Mouse (Mus musculus): ENCODE data around the gene Abcf2.
"Not testable (repeated sequence)": the region's sequence is repeated elsewhere in the genome, so short reads cannot be mapped to it uniquely, and the experiment has no call there.

Abcf2 gene

GRCm38 (mm10) chr5:24586106-24586505, 8.8 kb upstream of the Abcf2 start:
- DNase-seq (ENCODE audit: low read depth), result no peak

GRCm38 (mm10) chr5:24578109-24578963, 1.1 kb upstream of the Abcf2 start:
- DNase-seq (ENCODE audit: low read depth), result peak; percentile 74

DNA sequence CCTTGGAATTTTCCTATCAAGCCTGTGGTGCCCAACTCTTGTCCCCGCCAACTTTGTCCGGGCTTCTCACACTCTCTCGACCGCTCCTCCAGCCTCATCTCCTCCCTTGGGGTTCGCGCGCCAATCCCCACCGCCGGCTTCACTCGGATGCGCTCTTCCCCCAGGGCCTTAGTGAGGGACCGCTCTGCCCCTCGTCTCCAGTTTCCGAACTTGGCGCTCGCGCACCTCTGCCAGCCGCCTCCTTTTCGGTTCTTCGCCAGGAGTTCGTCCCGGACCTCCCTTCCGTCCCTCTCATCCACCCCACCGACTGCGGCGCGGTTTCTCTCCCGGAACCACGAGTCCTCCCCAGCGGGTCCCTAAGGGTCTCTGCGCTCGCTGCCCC, 475 bp downstream of the Abcf2 start:
- DNase-seq (ENCODE audit: low read depth), result no peak

DNA sequence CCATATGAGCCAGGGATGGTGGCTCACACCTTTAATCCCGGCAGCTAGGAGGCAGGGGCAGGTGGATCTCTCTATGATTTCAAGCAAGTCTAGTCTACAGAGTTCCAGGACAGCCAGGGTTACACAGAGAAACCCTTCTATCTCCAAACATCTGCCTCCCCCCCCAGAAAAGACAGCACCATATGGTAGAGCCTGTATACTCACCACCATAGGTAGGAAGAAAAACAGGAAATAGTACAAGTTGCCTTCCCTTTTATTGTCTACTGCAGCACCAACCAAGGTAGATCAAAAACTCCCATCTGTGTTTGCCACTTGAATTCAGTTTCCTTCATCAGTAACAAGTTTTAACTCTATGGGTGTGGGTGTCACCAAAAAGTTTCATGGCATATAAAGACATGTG, 1.3 kb downstream of the Abcf2 start:
- no peak for DNase-seq (ENCODE audit: low read depth)

DNA sequence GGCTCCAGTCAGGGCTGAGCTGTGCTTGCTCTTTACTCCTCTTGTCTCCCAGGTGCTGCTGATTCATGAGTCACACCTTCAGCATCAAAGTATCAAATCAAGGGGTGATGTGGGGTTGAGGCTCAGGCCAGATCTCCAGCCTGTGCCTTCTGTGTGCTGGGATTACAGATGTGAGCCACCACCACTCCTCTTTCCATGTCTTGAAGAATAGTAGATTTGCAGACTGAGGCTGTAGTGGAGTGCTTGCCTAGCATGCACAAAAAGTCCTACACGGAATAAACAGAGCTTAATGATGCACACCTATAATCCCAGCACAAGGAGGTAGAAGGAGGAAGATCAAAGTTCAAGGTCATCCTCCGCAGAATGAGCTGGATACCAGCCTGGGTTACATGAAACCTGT, 20.6 kb downstream of the Abcf2 start, which contains the start of gene 4931409K22Rik:
TSS of gene 4931409K22Rik (minus strand) at position 101 of the 400 bp plus-strand sequence.
- DNase-seq (ENCODE audit: low read depth), result no peak

DNA sequence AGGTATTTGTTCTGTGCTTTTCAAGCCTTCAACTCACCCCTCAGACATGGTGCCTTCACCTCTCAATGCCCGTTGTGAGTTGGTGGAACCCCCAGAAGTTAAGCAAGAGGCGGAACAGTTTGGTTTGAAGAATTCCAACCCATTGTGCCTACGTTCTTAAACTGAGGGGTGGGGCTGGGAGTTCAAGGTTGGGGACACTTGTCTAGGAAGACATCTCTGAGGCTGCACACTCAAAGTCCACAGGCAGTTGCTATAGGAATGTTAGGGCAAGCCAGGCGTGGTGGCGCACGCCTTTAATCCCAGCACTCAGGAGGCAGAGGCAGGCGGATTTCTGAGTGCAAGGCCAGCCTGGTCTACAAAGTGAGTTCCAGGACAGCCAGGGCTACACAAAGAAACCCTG, 21.9 kb downstream of the Abcf2 start:
- DNase-seq (ENCODE audit: low read depth), result not testable (repeated sequence)

- DNase-seq (ENCODE audit: low read depth), result no peak
Observed at GRCm38 (mm10) chr5:24553621-24554244, 23.5 kb downstream of the Abcf2 start.

GRCm38 (mm10) chr5:24551317-24551688, 26.0 kb downstream of the Abcf2 start:
- DNase-seq (ENCODE audit: low read depth), result no peak

DNA sequence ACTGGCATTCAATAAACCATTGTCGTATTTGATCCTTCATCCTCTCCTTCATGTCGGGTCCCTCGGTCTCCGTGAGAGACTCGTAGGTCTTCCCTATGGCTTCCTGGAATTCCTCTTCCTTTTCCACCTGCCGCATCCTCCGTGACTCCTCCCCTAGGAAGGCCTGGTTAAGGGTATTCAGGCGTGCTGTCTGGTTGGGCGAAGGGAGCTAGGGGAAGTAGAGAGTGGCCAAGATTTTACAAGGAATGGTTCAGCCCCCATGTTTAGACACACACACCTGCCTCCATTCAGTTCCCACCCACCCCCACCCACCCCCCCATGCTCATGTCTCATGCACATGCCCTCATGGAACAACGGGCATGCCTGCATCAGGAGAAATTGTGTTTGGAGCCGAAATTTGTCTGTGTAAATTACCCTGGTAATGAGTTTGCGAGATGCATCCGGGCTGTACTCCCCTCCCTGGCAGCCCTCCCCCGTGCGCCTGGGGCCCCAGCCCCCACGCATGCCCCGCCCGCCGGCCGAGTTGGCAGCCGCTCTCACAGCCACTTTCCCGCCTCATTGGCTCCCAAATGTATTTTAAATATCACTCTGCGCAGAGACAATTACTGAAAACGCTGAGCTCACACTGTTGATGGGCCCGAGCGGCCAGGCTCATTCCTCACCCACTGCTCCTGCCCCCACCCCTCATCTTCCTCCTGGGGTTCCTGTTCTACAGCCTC, 26.5 kb downstream of the Abcf2 start:
- no peak for DNase-seq (ENCODE audit: low read depth)

DNA sequence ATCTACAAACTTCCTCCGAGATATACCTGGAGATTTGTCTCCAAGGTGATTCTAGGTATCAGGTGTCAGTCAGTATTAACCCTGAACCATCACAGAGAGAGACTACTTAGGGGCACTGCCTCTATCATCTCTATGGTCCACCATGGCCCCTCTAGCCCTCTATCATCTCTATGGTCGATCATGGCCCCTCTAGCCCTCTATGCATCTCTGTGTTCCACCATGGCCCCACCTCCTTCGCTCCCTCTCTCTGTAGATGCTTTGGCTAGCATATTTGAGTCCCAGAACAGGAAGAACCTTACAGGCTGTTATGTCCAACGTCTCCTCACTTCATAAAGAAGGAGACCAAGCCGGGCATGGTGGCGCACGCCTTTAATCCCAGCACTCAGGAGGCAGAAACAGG, 34.6 kb downstream of the Abcf2 start:
- DNase-seq (ENCODE audit: low read depth), result peak; percentile 48

GRCm38 (mm10) chr5:24541144-24541569, 36.1 kb downstream of the Abcf2 start:
- DNase-seq (ENCODE audit: low read depth), result no peak

DNA sequence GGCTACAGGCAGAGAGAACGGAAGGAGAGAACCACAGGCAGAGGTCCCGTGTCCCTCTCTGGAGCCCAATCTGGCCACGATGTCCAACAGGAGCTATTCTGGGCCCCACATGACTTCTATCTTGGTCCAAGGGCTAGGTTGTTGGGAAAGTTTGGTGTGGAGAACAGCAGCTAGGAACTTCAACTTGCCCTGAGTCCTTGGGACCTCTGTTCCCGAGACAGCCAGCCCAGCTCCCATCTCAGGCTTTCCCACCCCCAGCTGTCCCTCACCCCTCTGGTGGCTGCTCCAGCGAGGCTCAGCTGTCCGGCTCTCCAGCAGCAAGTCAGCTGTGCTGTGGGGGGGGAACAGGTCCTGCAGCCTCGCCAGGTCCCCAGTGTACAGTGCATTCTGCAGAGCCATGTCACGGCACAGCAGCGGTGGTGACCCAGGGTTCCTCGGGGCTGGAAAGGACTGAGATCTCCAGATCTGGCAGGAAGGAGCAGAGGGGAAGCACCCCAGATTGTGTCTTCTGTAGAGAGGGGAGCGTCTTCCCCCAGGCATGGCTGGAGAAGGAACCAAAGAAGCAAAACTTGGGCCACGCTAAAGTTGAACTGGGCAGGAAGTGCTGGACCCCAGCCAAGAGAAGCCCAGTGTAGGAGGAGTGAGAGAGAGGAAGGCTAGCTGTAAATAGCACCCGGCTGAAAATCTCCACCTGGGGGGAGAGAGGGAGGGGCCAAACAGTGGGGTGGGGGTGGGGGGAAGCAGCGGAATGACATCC, 36.7 kb downstream of the Abcf2 start, which contains the start of gene Asb10:
TSS of gene Asb10 (minus strand) at position 592 of the 757 bp plus-strand sequence.
- DNase-seq (ENCODE audit: low read depth), result peak; percentile 67

- no peak for DNase-seq (ENCODE audit: low read depth)
Observed at GRCm38 (mm10) chr5:24539571-24540296, 37.5 kb downstream of the Abcf2 start.

- no peak for DNase-seq (ENCODE audit: low read depth)
Observed at GRCm38 (mm10) chr5:24537618-24538017, 39.6 kb downstream of the Abcf2 start.

- no peak for DNase-seq (ENCODE audit: low read depth)
Observed at GRCm38 (mm10) chr5:24536511-24536910, 40.8 kb downstream of the Abcf2 start.

DNA sequence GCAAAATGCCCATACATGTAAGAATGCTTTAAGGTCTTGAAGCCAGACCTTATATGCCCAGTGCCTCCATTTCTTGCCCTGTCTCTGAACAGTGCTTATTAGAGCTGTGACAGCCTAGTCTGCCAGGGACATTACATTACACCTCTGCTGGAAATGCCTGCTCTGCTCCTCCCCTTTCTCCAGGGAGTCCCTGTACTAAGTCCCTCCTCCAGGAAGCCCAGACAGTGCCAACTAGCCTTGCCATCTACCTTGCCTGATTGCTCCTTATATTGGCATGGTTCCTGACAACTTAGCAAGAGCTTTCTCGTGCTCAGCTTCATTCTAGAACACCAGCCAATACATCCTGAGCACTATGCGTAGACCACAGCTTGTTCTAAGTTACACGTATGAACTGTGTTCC, 41.5 kb downstream of the Abcf2 start:
- DNase-seq (ENCODE audit: low read depth), result no peak

GRCm38 (mm10) chr5:24534292-24534691, 43.0 kb downstream of the Abcf2 start:
- DNase-seq (ENCODE audit: low read depth), result peak; percentile 34

GRCm38 (mm10) chr5:24533391-24533790, 43.9 kb downstream of the Abcf2 start:
- DNase-seq (ENCODE audit: low read depth), result no peak

DNA sequence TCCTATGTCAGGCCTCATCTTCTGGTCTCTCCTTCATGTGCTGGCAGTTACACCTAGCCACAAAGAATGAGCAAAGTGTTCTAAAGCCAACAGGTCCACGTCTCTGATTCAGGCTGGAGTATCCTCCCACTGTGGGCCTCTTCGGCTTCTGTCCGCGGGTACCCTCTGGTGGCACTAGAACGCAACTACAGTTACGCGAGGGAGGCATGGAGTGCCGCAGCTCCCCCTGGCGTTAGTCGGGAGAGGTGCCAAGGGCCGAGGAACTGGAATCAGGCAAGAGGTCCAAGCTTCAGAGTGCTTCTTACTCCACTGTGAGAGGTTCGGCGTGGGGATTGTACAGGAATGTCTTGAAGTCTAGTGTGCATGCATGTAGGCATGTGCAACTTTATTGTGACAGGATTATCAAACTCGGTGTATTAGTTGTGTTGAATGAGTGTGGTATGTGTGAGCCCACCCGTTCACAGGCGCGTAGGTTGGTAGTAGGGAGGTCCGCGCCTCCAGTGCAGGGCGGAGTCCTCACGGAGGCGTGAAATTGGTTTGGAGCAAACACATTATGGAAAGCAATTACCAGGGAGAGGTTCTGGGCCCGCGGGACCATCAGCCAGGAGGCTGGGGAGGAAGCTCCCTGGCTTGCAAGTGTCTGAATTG, 47.1 kb downstream of the Abcf2 start:
- peak; percentile 82 for DNase-seq (ENCODE audit: low read depth)

DNA sequence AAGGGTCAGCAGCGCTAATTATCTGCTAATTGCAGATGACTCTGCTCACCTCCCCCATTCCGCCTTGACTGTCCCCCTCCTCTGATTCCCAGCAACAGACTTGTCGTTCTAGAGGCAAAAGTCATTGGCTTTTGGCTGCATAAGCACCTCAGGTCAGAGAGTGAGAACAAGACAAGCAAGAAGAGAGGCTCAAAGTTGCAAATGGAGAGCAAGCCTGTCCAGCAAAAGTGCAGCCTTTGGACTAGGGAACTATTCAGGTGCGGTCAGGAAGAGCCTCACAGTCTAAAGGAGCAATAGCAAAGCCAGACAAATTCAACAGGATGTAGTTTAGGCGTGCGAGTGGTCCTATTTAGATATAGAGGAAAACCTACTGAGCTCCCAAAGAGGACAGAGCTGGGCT, 49.5 kb downstream of the Abcf2 start:
- no peak for DNase-seq (ENCODE audit: low read depth)

GRCm38 (mm10) chr5:24526889-24527230, 50.4 kb downstream of the Abcf2 start, which contains the start of gene Gbx1:
Gbx1 (minus strand) TSS chr5:24527202.
- DNase-seq (ENCODE audit: low read depth), result no peak
